Mouse (Mus musculus) retina, adult 2 months (tissue): ENCODE measurements around the gene Pofut1.
"Not testable (repeated sequence)": the region's sequence is repeated elsewhere in the genome, so short reads cannot be mapped to it uniquely, and the experiment has no call there.

ENCODE experiments used
- DNase-seq: peaks from one replicate; pipeline ENCODE4 v3.0.0-alpha.2; 2012; ENCODE audit warnings: low read depth, low spot score

The Pofut1 gene

DNA sequence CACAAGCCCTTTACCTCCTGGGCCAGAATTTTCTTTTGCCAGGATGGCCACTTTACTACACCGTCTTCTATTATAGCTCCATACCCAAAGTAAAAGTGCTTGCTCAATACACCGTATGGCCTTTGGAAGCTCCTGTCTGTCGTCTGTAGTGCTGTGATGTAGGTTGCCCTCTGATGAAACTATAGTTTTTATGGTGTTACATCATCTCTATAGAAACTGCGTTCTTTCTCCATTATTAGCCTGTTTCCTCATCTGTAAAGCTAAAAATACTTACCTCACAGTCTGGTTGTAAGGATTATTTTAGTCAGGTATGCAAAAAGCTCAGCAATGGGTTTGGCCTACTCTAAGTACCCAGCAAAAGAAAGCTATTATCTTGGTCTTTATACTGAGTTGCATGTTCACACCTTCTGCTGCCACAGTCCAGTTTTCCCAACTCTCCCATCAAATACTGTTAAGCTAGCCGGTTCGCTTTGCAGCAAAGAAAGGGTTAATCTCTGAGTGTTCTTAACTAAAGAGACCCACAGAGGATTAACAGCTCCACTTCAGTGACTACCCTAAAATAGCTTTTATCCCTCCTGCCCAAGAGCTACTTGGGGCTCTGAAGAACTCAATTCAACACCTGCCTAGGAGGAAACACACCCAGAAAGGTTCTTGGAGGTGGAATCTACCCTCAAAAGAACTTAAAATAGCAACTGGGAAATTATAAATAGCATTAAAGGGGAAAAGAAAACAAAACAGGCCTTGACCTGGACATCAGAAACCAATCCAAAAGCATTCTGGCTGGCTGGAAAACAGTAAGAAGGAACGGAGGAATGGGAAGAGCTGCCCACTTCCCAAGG is 2.1 kb upstream of the Pofut1 start:
- no peak for DNase-seq

DNA sequence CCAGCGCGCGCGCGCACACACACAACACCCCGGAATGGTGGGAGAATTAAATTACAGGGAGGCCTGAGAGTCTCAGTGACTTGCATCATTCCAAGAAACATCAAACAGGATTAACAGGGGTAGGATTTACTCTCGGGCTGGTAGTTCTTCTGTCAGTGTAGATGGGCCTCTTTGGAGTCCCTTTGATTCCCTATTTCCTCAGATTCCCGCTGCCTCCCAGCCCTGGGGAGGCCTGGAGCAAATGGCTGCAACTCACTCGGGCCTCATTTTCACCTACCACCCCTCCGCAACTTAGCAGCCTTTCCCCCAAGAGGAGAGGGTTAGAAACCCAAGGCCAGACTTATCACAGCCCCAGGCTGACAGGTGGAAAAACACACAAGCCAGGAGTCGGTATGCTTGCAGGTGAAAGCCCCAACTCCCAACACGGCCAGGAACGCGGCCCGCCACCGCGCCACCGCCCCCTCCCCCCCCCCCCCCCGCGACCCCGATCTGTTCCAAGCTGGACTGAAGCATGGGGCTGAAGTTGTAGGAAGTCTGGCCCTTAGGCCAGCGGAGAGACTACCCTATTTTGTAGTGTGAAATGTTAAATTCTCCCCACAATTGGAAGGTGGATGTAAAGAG is 1.4 kb upstream of the Pofut1 start:
- DNase-seq = no peak

GRCm38 (mm10) chr2:153240701-153241235 is 565 bp upstream of the Pofut1 start:
- DNase-seq = no peak

DNA sequence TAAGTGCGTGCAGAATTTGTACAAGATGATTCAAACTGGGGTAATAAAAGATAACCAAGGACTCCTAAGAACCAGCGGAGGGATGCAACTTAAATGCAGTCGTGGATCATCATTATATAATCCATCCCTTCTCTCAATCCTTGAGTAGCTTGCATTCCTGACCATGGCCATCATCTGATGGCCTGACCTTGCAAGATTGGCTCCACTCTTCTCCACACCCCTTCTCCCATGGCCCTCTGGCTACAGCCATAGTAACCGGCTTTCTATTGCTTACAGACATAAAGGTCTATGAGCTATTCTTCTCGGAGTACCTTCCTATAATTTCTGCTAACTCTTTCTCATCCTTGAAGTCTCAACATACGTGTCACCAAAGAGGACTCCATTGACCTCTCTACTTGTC is 823 bp downstream of the Pofut1 start:
- no peak for DNase-seq

DNA sequence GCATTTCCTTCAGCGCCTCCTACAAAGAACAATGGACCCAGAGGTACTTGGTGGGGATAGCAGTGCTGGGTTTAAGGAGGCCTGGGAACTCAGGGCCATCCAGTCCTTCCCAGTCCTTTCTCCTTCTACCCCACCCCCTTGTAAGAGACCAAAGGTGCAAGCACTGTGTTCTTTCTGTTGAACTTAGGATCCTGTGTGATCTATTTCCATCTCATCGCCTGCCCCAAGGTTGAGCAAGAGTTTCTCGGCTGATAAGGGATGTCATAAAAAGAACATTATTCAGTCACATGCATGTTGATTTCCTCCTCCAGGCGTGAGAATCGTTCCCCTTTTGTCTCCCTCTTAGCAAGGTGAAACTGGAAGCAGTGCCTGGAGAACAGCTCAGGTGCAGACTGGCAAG is 8.4 kb downstream of the Pofut1 start:
- no peak for DNase-seq

DNA sequence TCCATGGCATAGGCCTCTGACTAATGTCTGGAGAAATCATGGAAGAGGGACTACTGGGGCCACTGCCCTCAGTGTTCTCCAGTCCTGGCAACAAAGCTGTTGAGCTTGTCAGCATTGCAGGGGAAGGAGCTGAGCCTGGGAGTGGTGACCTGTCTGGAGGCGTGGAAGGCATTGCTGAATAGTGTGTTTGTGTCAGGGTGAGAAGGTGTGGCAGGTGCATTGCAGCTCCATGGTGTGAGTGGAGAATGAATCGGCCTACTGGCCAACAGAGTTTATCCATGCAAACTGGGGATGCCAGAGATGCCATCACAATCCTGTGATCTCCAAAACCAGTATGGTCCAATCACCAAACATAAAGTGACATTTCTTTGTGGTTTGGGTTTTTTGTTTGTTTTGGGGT is 15.3 kb downstream of the Pofut1 start:
- DNase-seq = no peak

DNA sequence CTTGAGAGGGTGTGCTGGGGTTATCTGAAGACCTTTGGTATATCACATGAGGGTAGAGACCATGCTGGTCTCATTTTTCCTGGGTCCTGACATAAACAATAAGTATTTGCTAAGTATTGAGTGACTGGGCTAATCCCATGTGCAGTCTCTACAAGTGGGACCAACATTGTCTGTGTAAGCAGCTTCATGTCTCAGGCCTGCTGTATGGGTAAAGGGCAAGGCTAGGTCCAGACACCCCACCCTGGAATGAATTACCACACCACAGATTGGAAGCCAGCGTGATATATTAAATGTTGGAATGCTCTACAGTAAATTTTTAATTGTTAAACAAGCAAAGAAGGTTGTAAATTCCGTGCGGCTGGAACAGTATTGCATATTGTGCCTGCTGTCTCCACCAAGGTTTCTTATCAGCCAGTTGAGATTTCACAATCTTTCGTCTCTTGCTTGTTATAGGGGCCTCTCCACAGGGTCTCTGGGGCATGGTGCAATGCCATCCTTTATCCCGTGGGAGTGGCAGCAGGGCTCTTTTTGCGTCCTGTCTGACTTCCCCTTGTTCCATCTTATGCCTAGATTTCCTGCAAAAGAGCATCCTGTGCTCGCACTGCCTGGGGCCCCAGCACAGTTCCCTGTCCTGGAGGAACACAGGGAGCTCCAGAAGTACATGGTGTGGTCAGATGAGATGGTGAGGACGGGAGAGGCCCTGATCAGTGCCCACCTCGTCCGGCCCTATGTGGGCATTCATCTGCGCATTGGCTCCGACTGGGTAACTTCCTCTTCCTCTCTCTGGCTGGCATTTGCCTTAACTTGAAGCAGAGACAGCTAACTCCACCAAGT is 17.9 kb downstream of the Pofut1 start:
- no peak for DNase-seq

DNA sequence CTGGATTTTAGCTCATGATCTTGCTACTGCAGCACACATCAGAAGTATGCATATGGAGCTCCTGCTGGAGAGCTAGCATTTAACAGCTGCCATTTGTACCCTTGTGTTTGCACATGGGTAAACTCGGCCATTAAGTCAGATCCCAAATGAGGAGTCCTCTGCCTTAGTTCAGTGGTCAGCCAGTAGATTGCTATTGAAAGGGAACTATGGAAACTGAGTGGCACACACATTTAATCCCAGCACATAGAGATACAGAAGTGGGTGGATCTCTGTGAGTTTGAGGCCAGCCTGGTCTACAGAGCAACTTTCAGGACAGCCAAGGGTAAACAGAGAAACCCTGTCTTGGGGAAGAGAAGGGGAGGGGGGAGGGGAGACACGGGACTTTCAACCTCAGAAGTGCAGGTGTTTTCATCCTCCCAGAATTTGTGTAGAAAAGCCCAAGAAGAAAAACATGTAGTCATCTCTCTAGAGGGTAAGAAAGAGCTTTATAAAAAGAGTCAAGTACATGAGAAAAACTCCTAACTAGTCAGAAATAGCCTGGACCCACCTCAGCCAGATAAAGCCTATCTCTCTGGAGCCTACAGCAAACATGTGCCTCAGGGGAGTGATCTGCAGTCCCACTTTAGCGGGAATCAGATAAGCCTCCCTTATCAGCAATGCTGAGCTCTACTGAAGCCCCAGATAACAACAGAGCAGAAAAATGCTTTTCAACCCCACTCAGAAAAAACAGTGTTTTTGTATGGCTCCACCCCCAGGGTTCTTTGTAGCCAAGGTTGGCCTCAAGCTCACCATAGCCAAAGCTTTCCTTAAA is 18.7 kb downstream of the Pofut1 start:
- DNase-seq = no peak

- DNase-seq = no peak
Observed at GRCm38 (mm10) chr2:153263053-153263452, 21.7 kb downstream of the Pofut1 start.

DNA sequence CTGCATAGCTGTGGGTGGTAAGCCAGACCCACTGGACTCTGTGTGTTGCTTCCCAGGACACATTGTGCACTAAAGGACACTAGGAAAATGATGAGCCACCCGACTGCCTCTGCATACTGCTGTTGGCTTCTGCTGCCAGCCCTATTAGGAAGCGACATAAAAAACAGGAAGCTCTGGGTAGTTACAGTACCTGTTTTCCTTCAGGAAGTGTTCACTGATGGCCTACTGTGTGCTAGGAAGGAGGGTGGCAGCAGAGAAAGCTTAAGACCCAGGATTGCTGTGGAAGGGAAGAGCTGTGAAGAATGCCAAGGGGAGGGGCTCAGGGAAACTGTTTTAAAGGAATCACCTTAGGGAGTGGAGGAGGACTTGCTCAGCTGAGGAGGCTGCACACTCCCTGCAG is 26.0 kb downstream of the Pofut1 start:
- DNase-seq = no peak

DNA sequence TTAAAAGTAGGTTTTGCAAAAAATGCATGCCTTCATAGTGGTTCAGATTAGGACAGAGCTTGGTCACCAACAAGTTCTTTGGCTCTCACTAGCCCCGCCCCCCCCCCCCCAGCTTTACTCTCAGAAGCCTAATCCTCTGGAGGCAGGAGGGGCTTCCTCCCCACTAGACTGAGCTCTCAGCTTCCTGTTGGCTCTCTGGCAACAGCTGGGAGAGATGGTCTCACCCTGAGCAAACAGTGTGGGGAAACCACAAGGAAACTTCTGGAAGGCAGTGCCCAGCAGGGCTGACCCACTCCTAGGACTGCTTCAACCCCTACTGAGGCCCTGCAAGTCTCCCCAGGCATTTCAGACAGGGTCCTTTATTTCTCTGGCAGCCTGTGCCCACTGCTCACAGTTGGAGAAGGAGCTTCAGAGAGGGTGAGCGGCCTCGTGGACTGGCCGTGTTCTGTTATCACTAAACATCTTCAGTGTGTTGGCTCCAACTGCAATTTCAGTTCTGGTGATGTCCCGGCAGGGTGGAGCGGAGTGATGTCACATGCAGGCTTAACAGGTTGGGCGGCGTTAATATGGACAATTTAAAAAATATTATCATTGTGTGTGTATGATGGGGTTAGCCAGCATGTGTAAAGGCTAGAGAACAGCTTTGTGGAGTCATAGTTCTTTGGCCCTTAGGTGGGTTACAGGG is 29.0 kb downstream of the Pofut1 start:
- DNase-seq = not testable (repeated sequence)

DNA sequence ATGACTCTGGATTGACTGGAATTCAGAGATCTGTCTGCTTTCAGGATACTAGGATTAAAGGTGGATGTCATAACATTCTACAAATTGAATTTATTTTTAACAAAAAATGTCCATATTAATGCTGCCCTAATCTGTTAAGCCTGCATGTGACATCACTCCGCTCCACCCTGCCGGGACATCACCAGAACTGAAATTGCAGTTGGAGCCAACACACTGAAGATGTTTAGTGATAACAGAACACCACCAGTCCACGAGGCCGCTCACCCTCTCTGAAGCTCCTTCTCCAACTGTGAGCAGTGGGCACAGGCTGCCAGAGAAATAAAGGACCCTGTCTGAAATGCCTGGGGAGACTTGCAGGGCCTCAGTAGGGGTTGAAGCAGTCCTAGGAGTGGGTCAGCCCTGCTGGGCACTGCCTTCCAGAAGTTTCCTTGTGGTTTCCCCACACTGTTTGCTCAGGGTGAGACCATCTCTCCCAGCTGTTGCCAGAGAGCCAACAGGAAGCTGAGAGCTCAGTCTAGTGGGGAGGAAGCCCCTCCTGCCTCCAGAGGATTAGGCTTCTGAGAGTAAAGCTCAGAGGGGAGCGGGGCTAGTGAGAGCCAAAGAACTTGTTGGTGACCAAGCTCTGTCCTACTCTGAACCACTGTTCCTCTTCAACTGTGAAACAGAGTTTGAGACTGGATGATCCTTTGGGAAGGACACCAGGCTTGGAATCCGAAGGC is 33.0 kb downstream of the Pofut1 start:
- DNase-seq = not testable (repeated sequence)

DNA sequence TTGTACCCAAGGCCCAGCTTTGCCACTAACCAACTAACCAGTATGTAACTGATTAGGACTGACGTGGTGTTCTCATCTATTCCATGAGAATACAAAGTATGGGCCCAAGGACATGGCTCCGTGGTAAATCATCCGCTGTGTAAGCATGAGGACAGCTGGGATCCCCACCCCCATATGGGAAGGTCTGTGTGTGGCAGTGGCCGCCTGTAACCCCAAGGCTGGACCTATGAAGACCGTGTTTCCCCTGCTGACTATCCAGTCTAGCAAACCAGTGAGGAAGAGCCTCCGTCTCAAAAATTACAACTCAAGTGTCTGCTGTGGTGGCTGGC is 33.5 kb downstream of the Pofut1 start:
- DNase-seq = no peak

- DNase-seq = not testable (repeated sequence)
Observed at GRCm38 (mm10) chr2:153275577-153275976, 34.2 kb downstream of the Pofut1 start.

GRCm38 (mm10) chr2:153276440-153276839 is 35.1 kb downstream of the Pofut1 start:
- no peak for DNase-seq

DNA sequence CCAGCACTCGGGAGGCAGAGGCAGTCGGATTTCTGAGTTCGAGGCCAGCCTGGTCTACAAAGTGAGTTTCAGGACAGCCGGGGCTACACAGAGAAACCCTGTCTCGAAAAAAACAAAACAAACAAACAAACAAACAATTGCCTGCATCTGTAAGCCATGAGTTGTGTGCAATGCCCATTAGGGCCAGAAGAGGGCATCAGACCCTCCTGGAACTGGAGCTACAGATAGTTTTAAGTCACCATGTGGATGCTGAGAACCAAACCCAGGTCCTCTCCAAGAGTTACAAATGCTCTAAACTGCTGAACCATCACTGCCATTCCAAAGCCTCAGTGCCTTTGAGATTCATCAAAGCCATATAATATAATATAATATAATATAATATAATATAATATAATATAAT is 35.5 kb downstream of the Pofut1 start:
- DNase-seq = not testable (repeated sequence)

DNA sequence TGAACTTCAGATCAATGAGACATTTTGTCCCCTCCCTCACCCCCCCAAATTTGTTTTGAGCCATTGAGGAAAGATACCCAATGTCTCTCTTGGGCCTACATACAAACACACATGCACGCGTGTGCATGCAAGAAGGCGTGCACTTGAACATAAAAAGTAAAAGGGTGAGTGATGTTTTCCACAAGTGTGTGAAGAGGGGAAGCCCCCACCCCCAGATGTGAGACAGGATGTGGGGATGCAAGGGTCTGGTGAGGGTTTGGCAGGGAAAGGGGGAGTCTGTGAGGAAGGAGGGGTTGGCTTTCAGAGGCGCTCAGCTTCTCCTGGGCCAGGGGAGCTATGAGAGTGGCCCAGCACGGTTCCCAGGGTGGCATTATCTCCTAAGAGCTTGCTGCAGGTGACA is 37.0 kb downstream of the Pofut1 start:
- DNase-seq = no peak

DNA sequence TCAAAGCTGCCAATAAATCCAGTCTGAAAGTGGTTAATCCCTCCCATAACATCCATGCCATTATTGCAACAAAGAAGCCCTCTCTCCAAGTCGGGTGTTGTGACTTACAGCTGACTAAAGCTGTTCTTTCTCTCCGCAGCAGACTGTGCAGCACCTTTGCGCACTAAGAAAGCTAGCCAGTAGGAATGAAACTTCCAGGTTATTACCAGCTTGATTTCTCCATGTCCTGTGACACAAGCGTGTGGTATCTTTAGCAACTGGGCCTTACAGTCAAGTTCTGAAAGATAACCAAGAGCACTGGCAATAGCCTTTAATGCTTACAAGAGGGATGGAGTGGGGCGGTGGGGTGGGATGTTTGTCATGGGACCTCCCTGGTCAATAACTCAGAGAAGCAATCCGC is 42.6 kb downstream of the Pofut1 start:
- DNase-seq = no peak

DNA sequence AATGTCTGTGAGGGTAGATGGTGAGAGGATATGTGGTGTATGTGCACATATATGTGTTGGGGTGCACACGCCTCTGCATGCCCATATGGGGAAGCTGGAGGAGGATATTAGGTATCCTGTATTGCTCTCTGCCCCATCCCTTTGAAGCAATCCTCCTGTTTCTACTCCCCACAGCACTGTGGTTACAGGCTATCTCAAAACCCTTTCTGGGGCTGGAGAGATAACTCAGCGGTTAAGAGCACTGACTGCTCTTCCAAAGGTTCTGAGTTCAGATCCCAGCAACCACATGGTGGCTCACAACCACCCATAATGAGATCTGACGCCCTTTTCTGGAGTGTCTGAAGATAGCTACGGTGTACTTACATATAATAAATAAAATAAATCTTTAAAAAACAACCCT is 45.2 kb downstream of the Pofut1 start:
- DNase-seq = no peak

DNA sequence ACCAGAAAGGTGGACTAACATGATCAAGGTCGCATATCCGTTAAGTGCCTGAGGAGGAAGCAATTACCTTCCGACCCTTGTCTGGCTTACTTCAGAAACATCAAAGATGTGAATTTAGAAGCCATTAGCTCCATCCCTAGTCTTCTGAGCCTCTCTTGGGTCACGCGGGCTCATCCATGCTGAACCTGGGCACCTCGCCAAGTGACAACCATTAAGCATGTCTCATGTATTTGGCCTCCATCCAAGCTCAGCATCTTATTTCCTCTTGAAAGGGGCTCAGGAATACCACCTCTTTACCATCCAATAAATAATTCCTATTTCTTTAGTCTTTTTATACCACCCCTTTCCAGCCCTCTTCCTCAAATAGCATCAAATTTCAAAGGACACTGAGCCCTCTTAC is 46.5 kb downstream of the Pofut1 start:
- DNase-seq = no peak
